Mouse (Mus musculus) T-helper 2 cell (primary cell): ENCODE data around the gene Vrk2.

Experiments used
- in situ Hi-C: fragments of 300-600 bp; cut with MboI, MseI; formaldehyde crosslinking; loops from one replicate; pipeline ENCODE4 v1.15.1; 2025; ENCODE audit warnings: high pct_unique_total_duplicates

Vrk2 gene

GRCm38 (mm10) chr11:26593061-26594059, at the start of gene Vrk2, which contains the start of gene Gm6899:
TSS of gene Vrk2 (minus strand) at chr11:26593999.
TSS of gene Gm6899 (plus strand) at chr11:26593241.
- in situ Hi-C loops: no loop called here

DNA sequence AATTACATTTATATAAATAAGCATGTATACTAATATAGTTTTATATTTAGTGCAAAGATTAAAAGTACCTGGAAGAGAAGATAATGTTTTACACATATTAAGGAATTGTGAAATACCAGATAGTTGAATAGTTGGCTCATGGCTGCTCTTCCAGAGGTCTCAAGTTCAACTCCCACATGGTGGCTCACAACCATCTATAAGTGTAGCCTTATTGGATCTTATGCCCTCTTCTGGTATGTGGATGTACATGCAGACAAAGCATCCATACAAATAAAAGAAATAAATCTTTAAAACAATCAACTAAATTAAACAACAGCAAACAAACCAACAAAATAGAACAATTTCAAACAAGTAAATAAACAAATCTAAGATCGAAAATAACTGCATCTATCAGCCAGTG, 48.3 kb upstream of the Vrk2 start:
- in situ Hi-C loops: no loop called here

- in situ Hi-C loops: no loop called here
Measured at GRCm38 (mm10) chr11:26640314-26640785, 46.6 kb upstream of the Vrk2 start.

DNA sequence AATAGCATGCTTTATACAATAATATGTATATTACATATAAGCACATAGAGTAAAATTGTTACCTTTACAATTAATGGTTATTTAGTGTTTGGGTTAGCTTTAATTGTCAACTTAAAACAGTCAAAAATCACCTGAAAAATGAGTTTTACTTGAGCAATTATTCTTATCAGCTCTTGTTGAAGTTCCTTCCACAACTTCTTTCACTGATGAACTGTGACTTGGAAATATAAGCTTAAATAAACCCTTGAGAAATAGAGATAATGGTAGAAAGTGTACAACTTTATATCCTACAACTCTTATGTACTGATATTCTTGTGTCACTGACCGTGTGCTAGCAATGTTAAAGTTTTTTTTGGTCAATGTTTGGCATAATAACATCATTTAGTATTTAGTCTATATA, 42.4 kb upstream of the Vrk2 start:
- in situ Hi-C loops: no loop called here

DNA sequence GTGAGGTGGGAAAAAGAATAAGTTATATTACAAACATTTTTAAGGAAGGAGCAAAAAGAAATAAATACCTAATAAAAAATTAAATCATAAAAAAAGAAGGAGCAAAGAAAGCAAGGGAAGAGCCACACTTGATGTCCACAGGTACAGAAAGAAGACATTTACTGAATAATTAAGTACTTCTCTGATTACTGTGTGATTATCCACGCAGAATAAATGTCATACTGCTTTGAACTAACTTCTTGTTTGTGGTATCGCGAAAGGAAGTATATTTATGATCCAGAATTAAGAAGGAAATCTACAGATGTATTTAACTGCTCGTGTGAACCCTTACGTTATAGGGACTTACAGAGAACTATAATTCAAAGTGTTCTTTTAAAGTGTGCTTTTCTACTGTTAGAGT, 28.9 kb upstream of the Vrk2 start:
- in situ Hi-C loops: no loop called here

GRCm38 (mm10) chr11:26618475-26619223, 24.9 kb upstream of the Vrk2 start:
- in situ Hi-C loops: no loop called here

DNA sequence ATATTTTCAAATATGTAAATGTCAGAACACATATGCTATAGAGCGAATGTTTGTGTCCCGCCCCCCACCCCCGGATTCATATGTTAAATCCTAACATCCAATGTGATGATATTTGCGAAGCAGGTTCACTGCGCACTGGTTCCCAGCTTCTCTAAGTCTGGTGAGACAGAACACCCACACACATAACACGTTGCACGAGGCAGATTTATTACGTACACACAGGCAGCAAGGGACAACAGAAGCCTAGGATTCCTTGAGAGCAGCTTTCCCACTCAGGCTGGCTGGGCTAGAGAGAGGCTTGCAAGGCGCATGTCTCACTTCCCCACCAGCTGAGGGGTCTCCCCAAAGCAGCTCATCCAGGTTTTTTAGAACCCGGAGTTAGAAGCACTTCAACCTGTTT, 15.0 kb upstream of the Vrk2 start:
- in situ Hi-C loops: loop anchor here (10.0 kb wide), 1 partner anchor 356 kb away; no protein-coding TSS in a partner anchor

GRCm38 (mm10) chr11:26604061-26604655, 10.4 kb upstream of the Vrk2 start:
- in situ Hi-C loops: loop anchor here (10.0 kb wide), 1 partner anchor 361 kb away; no protein-coding TSS in a partner anchor

DNA sequence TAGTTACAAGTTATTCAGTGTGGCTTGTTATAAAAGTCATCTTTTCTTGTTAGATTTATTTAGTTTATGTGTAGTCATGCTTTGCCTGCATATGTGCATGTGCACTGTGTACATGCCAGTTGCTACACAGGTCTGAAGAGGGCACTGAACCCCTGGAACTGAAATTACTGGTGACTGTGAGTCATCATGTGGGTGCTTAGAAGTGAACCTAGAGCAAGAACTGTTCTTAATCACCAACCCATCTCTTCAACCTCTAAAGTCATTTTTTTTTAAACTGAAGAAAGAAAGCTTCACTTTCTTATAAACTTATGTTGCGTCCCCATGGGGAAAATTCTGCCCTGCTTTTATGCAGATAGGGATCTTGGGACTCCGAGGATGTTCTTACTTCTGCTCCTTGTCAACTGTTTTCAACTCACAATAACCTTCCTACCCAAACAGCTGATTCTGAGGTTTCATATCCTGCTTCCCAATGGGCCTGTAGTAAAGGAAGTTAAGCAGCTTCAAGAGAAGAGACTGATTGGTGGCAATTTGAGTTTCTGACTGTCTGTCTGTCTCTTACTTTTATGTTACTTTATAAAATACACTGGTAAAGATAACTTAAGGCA, 7.9 kb upstream of the Vrk2 start:
- in situ Hi-C loops: loop anchor here (10.0 kb wide), 1 partner anchor 363 kb away; no protein-coding TSS in a partner anchor

DNA sequence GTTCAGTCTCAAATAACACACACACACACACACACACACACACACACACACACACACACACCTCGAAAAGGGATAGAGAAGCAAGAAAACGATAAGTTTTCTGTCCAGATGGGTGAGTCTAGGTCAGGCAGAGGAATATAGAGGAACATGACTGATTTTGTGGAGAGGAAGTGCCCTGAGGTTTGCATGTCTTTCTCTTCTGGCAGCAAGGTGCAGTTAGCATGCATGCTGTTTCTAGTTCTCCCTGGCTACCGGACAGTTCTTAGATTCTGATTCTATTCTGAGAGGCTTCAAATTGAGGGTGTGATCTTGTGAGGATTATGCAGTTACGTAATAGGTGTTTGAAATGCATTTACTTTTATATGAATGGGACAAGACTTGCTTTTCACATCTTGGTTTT, 6.9 kb upstream of the Vrk2 start:
- in situ Hi-C loops: loop anchor here (10.0 kb wide), 1 partner anchor 364 kb away; no protein-coding TSS in a partner anchor

- in situ Hi-C loops: no loop called here
Measured at GRCm38 (mm10) chr11:26598876-26599275, 5.1 kb upstream of the Vrk2 start.

DNA sequence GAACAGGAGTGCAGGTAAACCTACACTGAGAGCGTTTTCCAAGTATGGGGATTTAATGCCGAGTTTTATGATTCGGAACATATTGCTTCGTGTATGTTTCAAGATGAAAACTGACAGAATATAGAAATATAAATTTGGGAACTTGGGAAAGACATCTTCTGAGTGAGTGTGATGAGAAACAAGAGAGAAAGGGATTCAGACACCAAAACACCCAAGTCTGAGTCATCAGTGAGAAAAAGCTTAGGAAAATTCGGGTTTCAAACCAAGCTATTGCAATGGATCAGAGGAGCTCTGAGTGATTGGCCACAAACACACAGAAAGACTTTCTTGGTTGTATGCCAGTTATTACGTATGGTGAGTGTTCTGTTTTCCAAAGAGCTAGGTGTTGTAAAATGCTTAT, 4.0 kb upstream of the Vrk2 start:
- in situ Hi-C loops: no loop called here

DNA sequence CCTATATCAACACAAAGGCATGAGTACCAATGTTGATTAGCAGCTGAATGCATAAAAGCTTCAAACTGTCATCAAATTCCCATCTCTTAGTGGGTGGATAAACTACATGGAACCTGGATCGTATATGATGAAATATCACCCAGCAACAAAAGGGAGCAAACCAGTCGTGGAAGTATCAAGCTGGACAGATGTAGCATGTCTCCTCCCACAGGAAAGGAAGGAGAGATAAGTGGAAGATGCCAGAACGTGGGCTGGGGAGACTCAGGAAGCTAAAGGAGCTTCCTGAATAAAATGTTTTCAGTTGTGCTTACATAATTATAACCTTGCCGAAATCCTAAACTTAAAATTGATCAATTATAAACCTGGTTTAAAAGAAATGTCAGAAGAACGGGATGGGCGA, 3.3 kb upstream of the Vrk2 start:
- in situ Hi-C loops: no loop called here

DNA sequence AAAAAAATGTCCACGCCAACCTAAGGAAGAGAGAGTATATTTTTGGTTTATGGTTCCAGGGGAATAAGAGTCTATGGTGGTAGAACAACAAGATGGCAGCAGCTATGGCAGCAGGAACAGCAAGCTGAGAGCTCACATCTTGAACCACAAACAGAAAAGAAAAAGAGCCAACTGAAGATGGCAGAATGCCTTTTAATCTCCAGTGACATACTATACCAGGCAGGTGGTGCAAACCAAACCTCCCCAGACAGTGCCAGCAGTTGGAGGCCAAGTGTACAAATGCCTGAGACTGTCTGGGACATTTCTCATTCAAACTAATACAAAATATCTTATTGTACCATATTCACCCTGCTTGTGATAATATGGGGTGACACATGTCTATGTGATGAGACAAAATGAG, 2.4 kb upstream of the Vrk2 start:
- in situ Hi-C loops: no loop called here

GRCm38 (mm10) chr11:26594487-26594886, 688 bp upstream of the Vrk2 start:
- in situ Hi-C loops: no loop called here

DNA sequence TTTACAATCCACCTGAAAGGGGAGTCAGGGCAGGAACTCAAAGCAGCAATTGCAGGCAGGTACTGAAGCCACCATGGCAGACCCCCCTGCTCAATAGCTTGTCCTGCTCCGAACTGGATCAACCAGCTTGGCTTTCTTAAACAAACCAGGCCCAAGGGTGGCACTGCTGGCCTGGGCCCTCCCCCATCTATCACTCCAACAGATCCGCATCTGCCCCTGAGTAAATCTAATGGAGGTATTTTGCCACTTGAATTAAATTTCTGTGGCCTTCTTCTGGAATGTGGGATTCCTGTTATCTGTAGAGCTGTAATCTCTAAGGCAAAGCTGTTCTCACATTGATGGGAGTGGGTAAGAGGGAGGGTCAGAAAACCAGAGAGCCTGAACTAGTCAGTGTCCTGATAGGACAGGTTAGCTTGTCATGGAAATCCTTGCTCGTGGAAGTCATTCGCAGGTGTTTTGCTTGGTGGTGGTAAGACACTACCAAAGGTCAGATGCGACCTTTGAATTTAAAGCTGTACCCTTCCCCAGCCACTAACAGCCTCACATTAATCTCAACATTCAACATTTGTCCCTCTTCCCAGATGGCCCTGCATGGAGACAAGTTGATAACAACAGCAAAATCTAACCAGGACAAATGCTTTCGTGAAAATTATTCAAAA, 1.3 kb downstream of the Vrk2 start:
- in situ Hi-C loops: no loop called here

- in situ Hi-C loops: loop anchor here (10.0 kb wide), 1 partner anchor 202 kb away; the partner anchor contains the start of gene Fancl
Measured at GRCm38 (mm10) chr11:26587184-26587524, 6.6 kb downstream of the Vrk2 start.

DNA sequence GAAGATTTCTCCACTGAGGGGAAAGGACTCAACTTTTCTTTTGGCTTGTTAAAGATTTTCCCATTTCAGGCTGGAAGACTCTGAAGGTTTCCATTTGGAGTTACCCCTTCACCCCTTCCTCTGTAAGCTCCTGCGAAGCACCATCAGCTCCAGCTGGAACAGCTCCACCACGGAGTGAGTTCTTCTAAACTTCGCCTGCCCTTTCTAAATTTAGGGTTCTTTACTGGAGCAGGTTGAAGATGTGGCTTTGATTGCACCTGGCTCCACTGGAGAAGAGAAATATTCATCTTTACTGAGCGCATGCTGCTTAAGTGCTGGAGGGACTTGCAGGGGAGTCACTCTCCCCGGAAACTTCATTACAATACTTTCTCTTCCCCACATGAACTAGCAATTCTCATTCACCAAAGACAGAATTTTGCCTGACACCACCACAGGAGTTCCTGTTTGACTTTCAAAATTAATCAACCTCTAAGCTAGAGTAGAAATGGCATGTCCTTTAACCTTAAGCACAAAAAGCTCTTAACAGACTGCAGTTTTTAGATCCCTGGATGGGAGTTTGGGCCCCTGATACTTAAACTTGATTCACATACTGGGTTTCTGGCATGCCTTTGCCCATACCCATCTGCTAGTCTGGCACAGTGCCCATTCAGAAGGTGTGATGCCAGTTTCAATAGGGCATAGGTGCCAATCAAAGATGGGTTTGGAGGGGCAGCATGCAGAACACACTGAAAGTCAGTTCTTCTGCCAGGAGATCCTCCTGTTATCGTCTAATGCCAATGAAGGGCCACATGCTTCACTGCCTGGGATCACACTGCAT, 7.2 kb downstream of the Vrk2 start:
- in situ Hi-C loops: loop anchor here (10.0 kb wide), 1 partner anchor 202 kb away; the partner anchor contains the start of gene Fancl
